Mouse (Mus musculus) urinary bladder, postnatal 4 days (tissue): ENCODE measurements at regions not wholly inside any gene's neighbourhood (a gene's known extent, or its start where the extent isn't known, plus 50 kb on each side); places are given as distances from the start of the nearest gene placed in this dataset.

Experiments used
- DNase-seq, 2 experiments: peaks; one replicate each; pipeline ENCODE4 v3.0.0; 2021 to 2022; ENCODE audit warnings: low spot score in 2 of 2

- DNase-seq, result no peak
Observed at GRCm38 (mm10) chr11:63287766-63288165, 159.0 kb downstream of the Pmp22 start.

- DNase-seq, result no peak
Observed at GRCm38 (mm10) chr11:63290618-63291017, 161.8 kb downstream of the Pmp22 start.

- DNase-seq, result no peak
Observed at GRCm38 (mm10) chr11:63293485-63293884, 164.7 kb downstream of the Pmp22 start.

- DNase-seq, result no peak
Observed at GRCm38 (mm10) chr11:63294476-63294875, 165.7 kb downstream of the Pmp22 start.

- no peak for DNase-seq
Observed at GRCm38 (mm10) chr11:63296476-63296875, 167.7 kb downstream of the Pmp22 start.

- DNase-seq, result no peak
Observed at GRCm38 (mm10) chr11:63299712-63300581, 171.2 kb downstream of the Pmp22 start.

DNA sequence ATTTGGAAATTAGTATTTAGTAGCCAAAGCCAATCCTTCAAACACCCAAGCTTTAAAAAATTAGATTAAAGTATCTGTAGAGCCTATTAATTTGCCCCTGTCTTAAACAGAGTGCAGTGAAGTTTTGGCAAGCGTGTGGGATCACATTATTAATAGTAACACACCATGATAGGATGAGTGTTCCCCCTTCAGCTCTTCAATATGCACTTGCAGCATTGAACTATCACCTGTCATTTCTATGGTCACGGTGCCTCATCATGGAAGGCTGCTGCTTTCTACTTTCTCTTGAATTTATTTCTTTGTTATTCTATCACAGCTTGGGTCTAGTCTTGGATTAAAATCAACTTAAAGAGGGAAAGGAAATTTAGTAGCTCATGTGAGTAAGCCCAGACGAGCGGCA, 196.4 kb downstream of the Pmp22 start:
- DNase-seq, result no peak

DNA sequence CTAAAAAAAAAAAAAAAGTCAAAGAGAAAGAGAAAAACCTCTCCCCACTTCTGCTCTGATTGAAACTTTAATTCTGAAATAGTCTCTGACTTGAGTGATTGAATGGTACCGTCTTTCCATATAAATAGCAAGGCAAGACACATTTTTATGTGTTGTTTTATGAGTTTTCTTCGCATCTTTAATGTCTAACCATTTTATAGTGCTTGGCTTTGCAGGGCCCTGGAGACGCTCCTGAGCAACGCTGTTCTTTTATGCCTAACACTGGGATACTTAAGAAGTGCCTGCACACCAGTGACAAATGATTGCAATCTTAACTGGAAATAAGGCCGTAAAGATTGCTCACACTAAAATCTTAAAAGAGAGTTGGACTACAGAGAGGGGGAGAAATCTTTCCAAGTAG, 198.1 kb downstream of the Pmp22 start:
- DNase-seq, result no peak

- DNase-seq, result no peak
Observed at GRCm38 (mm10) chr11:63337503-63337902, 208.7 kb downstream of the Pmp22 start.

DNA sequence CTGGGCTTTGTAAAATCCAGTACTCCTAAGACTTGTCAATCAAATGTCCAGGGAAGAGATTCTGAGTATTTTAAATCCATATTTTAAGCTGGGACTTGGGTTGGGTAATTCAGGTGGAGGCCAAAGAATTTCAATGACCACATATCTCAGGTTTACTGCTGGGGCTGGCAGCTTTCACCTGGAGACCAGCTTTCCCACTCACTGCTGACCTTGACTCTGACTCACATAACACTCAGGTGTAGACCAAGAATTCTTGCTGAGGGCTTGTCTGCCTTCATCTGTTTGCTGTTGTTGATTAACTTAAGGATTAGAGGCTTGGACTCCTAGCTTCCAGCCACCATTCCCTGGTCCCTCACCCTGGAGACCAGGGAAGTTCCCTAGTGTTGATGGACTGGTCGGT, 209.5 kb downstream of the Pmp22 start:
- no peak for DNase-seq

DNA sequence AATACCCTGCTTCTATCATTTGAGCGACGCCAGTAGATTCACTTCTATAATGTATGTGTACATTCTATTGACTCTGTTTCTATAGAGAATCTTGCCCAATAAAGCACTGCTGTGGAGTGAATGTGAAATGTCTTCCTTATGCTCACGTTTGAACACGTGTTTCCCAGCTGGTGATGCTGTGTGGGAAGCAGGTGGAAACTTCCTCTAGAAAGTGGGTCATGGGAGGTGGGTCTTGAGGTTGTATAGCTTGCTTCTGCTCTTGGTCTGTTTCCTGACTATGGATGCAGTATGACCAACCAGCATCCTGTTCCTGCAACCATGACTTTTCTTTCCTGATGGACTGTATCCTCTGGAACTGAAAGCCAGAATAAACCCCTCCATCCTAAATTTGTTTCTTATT, 216.9 kb downstream of the Pmp22 start:
- DNase-seq, result no peak

GRCm38 (mm10) chr11:63350123-63350696, 221.4 kb downstream of the Pmp22 start:
- DNase-seq, result no peak

DNA sequence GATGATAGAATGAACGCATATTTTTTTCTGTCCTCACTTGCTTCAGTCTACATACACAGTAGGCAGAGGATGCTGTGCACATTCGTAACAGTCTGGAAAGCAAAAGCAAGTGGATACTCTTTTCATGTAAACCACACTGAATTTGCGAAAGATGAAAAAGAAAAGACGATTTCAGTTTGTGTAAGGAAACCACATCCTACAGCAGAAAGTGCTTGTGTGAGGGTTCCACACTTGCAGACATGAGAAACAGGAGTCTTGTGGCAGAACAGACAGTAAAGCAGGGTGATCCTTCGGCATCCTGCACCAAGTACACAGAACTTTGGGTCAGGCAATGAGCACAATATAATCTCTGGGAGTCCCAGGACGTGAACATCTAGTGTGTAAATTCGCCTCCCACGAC, 223.2 kb downstream of the Pmp22 start:
- no peak for DNase-seq

DNA sequence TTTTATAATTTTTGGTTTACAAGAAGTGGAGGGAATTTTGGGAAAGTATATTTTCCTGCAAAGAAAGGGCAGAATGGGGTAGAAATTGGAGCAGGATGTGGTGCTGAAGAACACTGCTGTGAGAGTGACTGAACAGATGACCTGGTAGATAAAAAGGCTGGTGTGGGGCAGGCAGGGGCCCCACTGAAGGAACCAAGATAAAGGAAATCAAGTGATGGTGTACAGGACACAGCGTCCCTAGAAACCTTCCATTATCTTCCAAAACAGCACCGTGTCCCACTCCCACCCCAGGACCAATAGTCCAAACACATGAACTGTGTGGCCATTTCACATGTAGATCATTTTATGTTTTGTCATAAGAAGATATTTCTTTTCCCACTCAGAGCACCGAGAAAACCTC, 224.2 kb downstream of the Pmp22 start:
- DNase-seq, result no peak

- no peak for DNase-seq
Observed at GRCm38 (mm10) chr11:63353671-63354070, 224.9 kb downstream of the Pmp22 start.

DNA sequence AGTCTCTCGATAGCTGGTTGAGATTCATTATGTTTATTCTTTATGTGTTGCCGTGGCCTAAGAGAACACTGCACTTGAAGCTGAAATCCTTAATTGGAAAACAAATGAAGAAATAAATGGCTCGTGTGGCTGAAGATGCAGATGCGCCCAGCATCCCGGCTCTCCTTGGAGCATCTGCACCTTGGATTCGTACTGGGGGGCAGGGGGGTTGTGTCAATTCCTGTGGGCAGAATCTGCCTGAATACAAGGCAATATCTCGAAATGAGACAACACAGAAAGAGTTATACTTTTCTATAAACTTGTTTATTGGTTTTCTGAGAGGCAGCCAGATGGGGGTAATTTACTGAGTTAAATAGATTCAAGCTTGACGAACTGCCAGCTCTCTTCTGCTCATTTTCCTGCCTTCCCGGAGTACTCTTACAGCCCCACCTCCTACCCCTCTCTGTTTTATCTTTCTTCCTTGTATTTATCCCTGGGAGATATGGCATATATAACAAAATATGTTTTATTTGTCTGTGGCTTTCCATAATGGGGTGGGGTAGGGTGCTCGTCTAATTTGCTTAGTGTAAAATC, 229.1 kb downstream of the Pmp22 start:
- DNase-seq, result no peak

- DNase-seq, result no peak
Observed at GRCm38 (mm10) chr11:63367756-63368265, 239.0 kb downstream of the Pmp22 start.

DNA sequence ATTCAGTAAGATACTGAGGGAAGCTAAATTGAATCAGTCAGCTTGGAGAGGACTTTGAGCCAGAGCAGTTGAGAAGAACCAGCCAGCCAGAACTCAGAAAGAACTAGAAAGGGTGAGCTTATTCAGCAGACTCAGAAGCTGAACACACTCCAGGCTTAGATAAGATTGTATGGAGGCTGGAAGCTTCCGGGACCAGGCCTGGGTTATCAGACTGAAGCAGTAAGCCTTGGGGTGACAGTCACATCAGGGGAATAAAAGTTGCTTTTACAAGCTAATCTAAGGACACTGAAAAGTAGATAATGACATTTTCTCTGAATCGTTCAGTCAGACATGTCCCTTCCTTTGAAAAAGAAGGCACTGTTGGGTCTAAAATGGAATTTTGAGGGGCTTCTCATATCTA, 240.7 kb downstream of the Pmp22 start:
- no peak for DNase-seq

- no peak for DNase-seq
Observed at GRCm38 (mm10) chr11:63376311-63376710, 247.5 kb downstream of the Pmp22 start.

- no peak for DNase-seq
Observed at GRCm38 (mm10) chr11:63376991-63377390, 248.2 kb downstream of the Pmp22 start.

GRCm38 (mm10) chr11:63388247-63388646, 259.5 kb downstream of the Pmp22 start:
- no peak for DNase-seq

- no peak for DNase-seq
Observed at GRCm38 (mm10) chr11:63391478-63391877, 262.7 kb downstream of the Pmp22 start.

- DNase-seq, result no peak
Observed at GRCm38 (mm10) chr11:63392378-63392777, 263.6 kb downstream of the Pmp22 start.
